Comparison of ENCODE assay signal across 5 mouse cellular contexts in the genomic region with DNA sequence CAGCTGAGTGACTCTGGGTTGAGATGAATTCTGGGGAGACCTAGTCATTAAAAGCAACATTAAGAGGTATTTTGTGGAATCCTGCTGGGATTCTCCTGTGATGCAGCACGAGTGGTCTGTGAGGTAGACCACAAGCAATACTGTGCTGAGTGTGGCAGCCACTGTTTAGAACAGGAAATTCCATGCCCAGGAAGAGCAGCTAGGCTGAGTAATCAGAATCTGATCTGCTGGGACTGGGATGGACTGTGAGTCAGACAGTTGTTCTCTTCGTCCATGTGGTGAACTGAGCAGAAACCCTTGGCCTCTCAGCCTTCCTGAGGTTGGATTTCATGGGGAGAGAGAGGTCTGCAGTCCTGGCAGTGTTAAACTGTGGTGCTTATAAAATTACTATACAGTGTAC.
DNase-seq lines count a peak whose midpoint lies in the region; TF ChIP-seq lines count a peak whose summit lies in the region.
"Not testable (repeated sequence)": the region's sequence is repeated elsewhere in the genome, so short reads cannot be mapped to it uniquely, and the experiment has no call there.

No protein-coding gene starts in this region.

- DNase-seq in 3134 (ENCODE audit: extremely low read depth, insufficient read length, low spot score) (peak; percentile 54), 3T3-L1 (ENCODE audit: low read depth, low spot score) (peak; percentile 79), 416B (ENCODE audit: low read depth) (peak; percentile 16)
- DNase-seq in Muller cell, postnatal 12 days (ENCODE audit: inconsistent ontology term): peak; percentile 57

- H3K36me3 ChIP-seq in myocyte (ENCODE audit: control insufficient read depth, insufficient read depth): not testable (repeated sequence)

- H3K79me2 ChIP-seq in myocyte (ENCODE audit: control insufficient read depth, insufficient read depth): not testable (repeated sequence)

- H3K27me3 ChIP-seq in myocyte (ENCODE audit: control insufficient read depth, insufficient read depth, insufficient read length): not testable (repeated sequence)

- H3K4me3 ChIP-seq in myocyte: not testable (repeated sequence)

- TF ChIP-seq POLR2A in myocyte (IDR thresholded peaks at IDR 0.05; ENCODE audit: insufficient read length, low read depth): not testable (repeated sequence)

- H3K4me2 ChIP-seq in myocyte (ENCODE audit: low read depth): peak overlapping the region; percentile 27

- not testable (repeated sequence) for H3ac ChIP-seq in myocyte (ENCODE audit: control insufficient read depth, insufficient read length)

Comparison
In these comparisons a context has a peak if more than half of its experiments do, and no peak if none do; other contexts are left out.
1. DNase-seq: peak in every context shown above with its lines; median percentile 79 in 3T3-L1; 57 in Muller cell, postnatal 12 days; 54 in 3134; 16 in 416B.